Mouse (Mus musculus) adrenal gland, postnatal 10 days (tissue): ENCODE results near the gene Crtam. TPM values are rescaled to one million over a fixed set of nuclear protein-coding genes. Genes with fewer than 3 reads are reported as not detected.

Experiments
- DNase-seq: peaks from one replicate; pipeline ENCODE4 v3.0.0; 2021; ENCODE audit warnings: mixed read lengths
- long read RNA-seq, 2 experiments: library from polyadenylated mRNA; stranded (forward); transcript quantifications; one replicate each; pipeline ENCODE4 v2.0.0; 2021
- total RNA-seq, 2 experiments: library from RNA; stranded (reverse); gene quantifications; 2 replicates each; pipeline ENCODE4 v1.2.3; 2021

The Crtam gene
- under 1 TPM in 1 of 2 experiments, not detected in 1; 0.36 TPM for total RNA-seq
- long read RNA-seq, experiment 1, result 0 reads
- long read RNA-seq, experiment 2, result 0 reads

- no peak for DNase-seq
These were observed at the start of gene Crtam for GRCm38 (mm10) chr9:41004415-41004814. Gene Crtam, minus strand, starts transcription at chr9:41004628.

- DNase-seq, result no peak
These were observed 49.7 kb upstream of the Crtam start for GRCm38 (mm10) chr9:41054166-41054565.

- DNase-seq, result no peak
These were observed 49.0 kb upstream of the Crtam start for GRCm38 (mm10) chr9:41053478-41053877.

GRCm38 (mm10) chr9:41051080-41051932 is 46.9 kb upstream of the Crtam start:
- no peak for DNase-seq

GRCm38 (mm10) chr9:41050331-41051079 is 46.1 kb upstream of the Crtam start:
- no peak for DNase-seq

GRCm38 (mm10) chr9:41049282-41049681 is 44.9 kb upstream of the Crtam start:
- DNase-seq, result no peak

GRCm38 (mm10) chr9:41048820-41049219 is 44.4 kb upstream of the Crtam start:
- no peak for DNase-seq

GRCm38 (mm10) chr9:41048216-41048615 is 43.8 kb upstream of the Crtam start:
- no peak for DNase-seq

GRCm38 (mm10) chr9:41047654-41048053 is 43.2 kb upstream of the Crtam start:
- DNase-seq, result no peak

- DNase-seq, result peak; percentile 92
These were observed 40.2 kb upstream of the Crtam start for GRCm38 (mm10) chr9:41044626-41045025.

GRCm38 (mm10) chr9:41043641-41044040 is 39.2 kb upstream of the Crtam start:
- no peak for DNase-seq

GRCm38 (mm10) chr9:41041404-41041803 is 37.0 kb upstream of the Crtam start:
- DNase-seq, result no peak

- DNase-seq, result no peak
These were observed 33.8 kb upstream of the Crtam start for GRCm38 (mm10) chr9:41038150-41038664.

- no peak for DNase-seq
These were observed 27.4 kb upstream of the Crtam start for GRCm38 (mm10) chr9:41031590-41032489.

GRCm38 (mm10) chr9:41029827-41030226 is 25.4 kb upstream of the Crtam start:
- DNase-seq, result no peak

GRCm38 (mm10) chr9:41028470-41028869 is 24.0 kb upstream of the Crtam start:
- DNase-seq, result peak; percentile 70

- no peak for DNase-seq
These were observed 17.3 kb upstream of the Crtam start for GRCm38 (mm10) chr9:41021690-41022089.

GRCm38 (mm10) chr9:41020486-41020885 is 16.1 kb upstream of the Crtam start:
- DNase-seq, result no peak

- no peak for DNase-seq
These were observed 10.1 kb upstream of the Crtam start for GRCm38 (mm10) chr9:41014512-41014911.

- DNase-seq, result no peak
These were observed 8.0 kb upstream of the Crtam start for GRCm38 (mm10) chr9:41012456-41012855.

- DNase-seq, result no peak
These were observed 7.3 kb upstream of the Crtam start for GRCm38 (mm10) chr9:41011512-41012436.
